Mouse (Mus musculus): ENCODE results near the gene Aldh16a1. TPM values are rescaled to one million over a fixed set of nuclear protein-coding genes. Genes with fewer than 3 reads are reported as not detected.

Gene Aldh16a1
- polyA plus RNA-seq, 1 experiment = 34.6 TPM

- Histone ChIP-seq H3K36me3 (ENCODE audit: control insufficient read depth, insufficient read depth) (no peaks in the 10 kb centered on the region), H3K79me2 (ENCODE audit: control insufficient read depth, insufficient read depth) (no peaks in the 10 kb centered on the region), H3K4me3 (ENCODE audit: insufficient read depth, poor library complexity, severe bottlenecking) (no peak overlapping the region), H3K27me3 (ENCODE audit: control insufficient read depth, insufficient read depth, insufficient read length) (no peaks in the 10 kb centered on the region), H3ac (ENCODE audit: control insufficient read depth, insufficient read length, low read depth) (no peak overlapping the region), H3K79me3 (ENCODE audit: low read depth) (no peaks in the 10 kb centered on the region)
- no peak for TF ChIP-seq MYOG (IDR thresholded peaks at IDR 0.05; ENCODE audit: control insufficient read depth, extremely low read depth, insufficient read length)
- TF ChIP-seq USF1 (IDR thresholded peaks at IDR 0.05; ENCODE audit: low read depth) = no peak
- no peak for TF ChIP-seq MAX (IDR thresholded peaks at IDR 0.05)
- no peak for TF ChIP-seq MYOD1 (IDR thresholded peaks at IDR 0.05; ENCODE audit: control insufficient read depth, insufficient read length, low read depth)
- no peak for TF ChIP-seq CEBPB (IDR thresholded peaks at IDR 0.05; ENCODE audit: low read depth)
- no peak for TF ChIP-seq FOSL1 (IDR thresholded peaks at IDR 0.05; ENCODE audit: insufficient read depth, low read length, poor library complexity, severe bottlenecking)
- no peak for TF ChIP-seq CTCF (IDR thresholded peaks at IDR 0.05; ENCODE audit: control insufficient read depth, insufficient read depth, insufficient read length)
These were observed 60.3 kb downstream of the Aldh16a1 start for GRCm38 (mm10) chr7:45094121-45094520.

- H3K4me3 ChIP-seq (ENCODE audit: insufficient read depth, poor library complexity, severe bottlenecking) = no peak overlapping the region
- no peaks in the 10 kb centered on the region for H3K36me3 ChIP-seq (ENCODE audit: control insufficient read depth, insufficient read depth)
These were observed 60.9 kb downstream of the Aldh16a1 start for GRCm38 (mm10) chr7:45093516-45093905.

GRCm38 (mm10) chr7:45092828-45093515, 61.4 kb downstream of the Aldh16a1 start:
- TF ChIP-seq CEBPB (IDR thresholded peaks at IDR 0.05; ENCODE audit: low read depth) (no peak), MYOG (IDR thresholded peaks at IDR 0.05; ENCODE audit: control insufficient read depth, extremely low read depth, insufficient read length) (no peak), MAX (IDR thresholded peaks at IDR 0.05) (no peak), CTCF (IDR thresholded peaks at IDR 0.05; ENCODE audit: control insufficient read depth, insufficient read depth, insufficient read length) (no peak)
- no peaks in the 10 kb centered on the region for H3K79me2 ChIP-seq (ENCODE audit: control insufficient read depth, insufficient read depth)
- H3K27me3 ChIP-seq (ENCODE audit: control insufficient read depth, insufficient read depth, insufficient read length) = no peaks in the 10 kb centered on the region
- no peaks in the 10 kb centered on the region for H3K36me3 ChIP-seq (ENCODE audit: control insufficient read depth, insufficient read depth)
- H3ac ChIP-seq (ENCODE audit: control insufficient read depth, insufficient read length, low read depth) = no peak overlapping the region
- no peaks in the 10 kb centered on the region for H3K79me3 ChIP-seq (ENCODE audit: low read depth)
- no peak overlapping the region for H3K4me3 ChIP-seq (ENCODE audit: insufficient read depth, poor library complexity, severe bottlenecking)

More at GRCm38 (mm10) chr7:45093516-45093905, 60.9 kb downstream of the Aldh16a1 start:
- TF ChIP-seq MYOD1 (IDR thresholded peaks at IDR 0.05; ENCODE audit: control insufficient read depth, insufficient read length, low read depth) (no peak), FOSL1 (IDR thresholded peaks at IDR 0.05; ENCODE audit: insufficient read depth, low read length, poor library complexity, severe bottlenecking) (no peak), CEBPB (IDR thresholded peaks at IDR 0.05; ENCODE audit: low read depth) (no peak), MAX (IDR thresholded peaks at IDR 0.05) (no peak), USF1 (IDR thresholded peaks at IDR 0.05; ENCODE audit: low read depth) (no peak), MYOG (IDR thresholded peaks at IDR 0.05; ENCODE audit: control insufficient read depth, extremely low read depth, insufficient read length) (no peak), CTCF (IDR thresholded peaks at IDR 0.05; ENCODE audit: control insufficient read depth, insufficient read depth, insufficient read length) (no peak)
- no peak overlapping the region for H3ac ChIP-seq (ENCODE audit: control insufficient read depth, insufficient read length, low read depth)
- no peaks in the 10 kb centered on the region for H3K79me3 ChIP-seq (ENCODE audit: low read depth)
- H3K79me2 ChIP-seq (ENCODE audit: control insufficient read depth, insufficient read depth) = no peaks in the 10 kb centered on the region
- no peaks in the 10 kb centered on the region for H3K27me3 ChIP-seq (ENCODE audit: control insufficient read depth, insufficient read depth, insufficient read length)

- H3ac ChIP-seq (ENCODE audit: control insufficient read depth, insufficient read length, low read depth) = peak within 1 kb of the TSS; percentile 41
- no peaks in the 10 kb centered on the region for H3K36me3 ChIP-seq (ENCODE audit: control insufficient read depth, insufficient read depth)
- H3K4me3 ChIP-seq (ENCODE audit: insufficient read depth, poor library complexity, severe bottlenecking) = peak within 1 kb of the TSS; percentile 14
- no peaks in the 10 kb centered on the region for H3K79me2 ChIP-seq (ENCODE audit: control insufficient read depth, insufficient read depth)
- no peak for TF ChIP-seq CEBPB (IDR thresholded peaks at IDR 0.05; ENCODE audit: low read depth)
- TF ChIP-seq MYOD1 (IDR thresholded peaks at IDR 0.05; ENCODE audit: control insufficient read depth, insufficient read length, low read depth) = no peak
- no peak for TF ChIP-seq MAX (IDR thresholded peaks at IDR 0.05)
- TF ChIP-seq USF1 (IDR thresholded peaks at IDR 0.05; ENCODE audit: low read depth) = no peak
- no peak for TF ChIP-seq MYOG (IDR thresholded peaks at IDR 0.05; ENCODE audit: control insufficient read depth, extremely low read depth, insufficient read length)
- TF ChIP-seq FOSL1 (IDR thresholded peaks at IDR 0.05; ENCODE audit: insufficient read depth, low read length, poor library complexity, severe bottlenecking) = no peak
- no peak for TF ChIP-seq CTCF (IDR thresholded peaks at IDR 0.05; ENCODE audit: control insufficient read depth, insufficient read depth, insufficient read length)
- H3K79me3 ChIP-seq (ENCODE audit: low read depth) = no peaks in the 10 kb centered on the region
- H3K27me3 ChIP-seq (ENCODE audit: control insufficient read depth, insufficient read depth, insufficient read length) = no peaks in the 10 kb centered on the region
These were observed 62.3 kb downstream of the Aldh16a1 start, which contains the start of gene Rcn3 for GRCm38 (mm10) chr7:45092048-45092447. Rcn3 (minus strand) TSS chr7:45092221.

GRCm38 (mm10) chr7:45091001-45091990, 63.1 kb downstream of the Aldh16a1 start:
- Histone ChIP-seq H3K36me3 (ENCODE audit: control insufficient read depth, insufficient read depth) (no peaks in the 10 kb centered on the region), H3K4me3 (ENCODE audit: insufficient read depth, poor library complexity, severe bottlenecking) (peak overlapping the region; percentile 14), H3K27me3 (ENCODE audit: control insufficient read depth, insufficient read depth, insufficient read length) (no peaks in the 10 kb centered on the region), H3K79me3 (ENCODE audit: low read depth) (no peaks in the 10 kb centered on the region), H3K79me2 (ENCODE audit: control insufficient read depth, insufficient read depth) (no peaks in the 10 kb centered on the region), H3ac (ENCODE audit: control insufficient read depth, insufficient read length, low read depth) (peak overlapping the region; percentile 41)
- TF ChIP-seq MAX (IDR thresholded peaks at IDR 0.05) (no peak), MYOD1 (IDR thresholded peaks at IDR 0.05; ENCODE audit: control insufficient read depth, insufficient read length, low read depth) (no peak), FOSL1 (IDR thresholded peaks at IDR 0.05; ENCODE audit: insufficient read depth, low read length, poor library complexity, severe bottlenecking) (no peak), CEBPB (IDR thresholded peaks at IDR 0.05; ENCODE audit: low read depth) (no peak), CTCF (IDR thresholded peaks at IDR 0.05; ENCODE audit: control insufficient read depth, insufficient read depth, insufficient read length) (no peak), MYOG (IDR thresholded peaks at IDR 0.05; ENCODE audit: control insufficient read depth, extremely low read depth, insufficient read length) (no peak), USF1 (IDR thresholded peaks at IDR 0.05; ENCODE audit: low read depth) (no peak)

Small RNA genes within 50 kb of the gene (microRNA-seq; reads per million reads assigned to microRNA genes)
- 4.3 reads per million, percentile 50 among the genes with 10 or more reads in this experiment for gene Mir150 (ENCODE audit: borderline microRNAs expressed)
- gene Mir5121 (ENCODE audit: borderline microRNAs expressed) = 50.0 reads per million, percentile 70 among the genes with 10 or more reads in this experiment
- not detected for gene Mir7055 (ENCODE audit: borderline microRNAs expressed)

Other genes with a start within 250 kb of the Aldh16a1 start
- gene Ap2a1, start 225.1 kb downstream of the Aldh16a1 start, polyA plus RNA-seq (2012; fragmentation: generic; extraction: Trizol) = 129 TPM
- gene Tsks, start 211.4 kb downstream of the Aldh16a1 start, polyA plus RNA-seq (2012; fragmentation: generic; extraction: Trizol) = 0.04 TPM
- 5.5 TPM for gene Cpt1c, start 179.7 kb downstream of the Aldh16a1 start, polyA plus RNA-seq (2012; fragmentation: generic; extraction: Trizol)
- gene Prmt1, start 168.0 kb downstream of the Aldh16a1 start, polyA plus RNA-seq (2012; fragmentation: generic; extraction: Trizol) = 978 TPM
- gene Irf3, start 156.9 kb downstream of the Aldh16a1 start, polyA plus RNA-seq (2012; fragmentation: generic; extraction: Trizol) = 43.7 TPM
- gene Bcl2l12, start 155.9 kb downstream of the Aldh16a1 start, polyA plus RNA-seq (2012; fragmentation: generic; extraction: Trizol) = 18.1 TPM
- 58.4 TPM for gene Scaf1, start 138.2 kb downstream of the Aldh16a1 start, polyA plus RNA-seq (2012; fragmentation: generic; extraction: Trizol)
- 56.8 TPM for gene Rras, start 136.6 kb downstream of the Aldh16a1 start, polyA plus RNA-seq (2012; fragmentation: generic; extraction: Trizol)
- gene Prr12, start 101.7 kb downstream of the Aldh16a1 start, polyA plus RNA-seq (2012; fragmentation: generic; extraction: Trizol) = 14.2 TPM
- 66.6 TPM for gene Nosip, start 92.2 kb downstream of the Aldh16a1 start, polyA plus RNA-seq (2012; fragmentation: generic; extraction: Trizol)
- 14.0 TPM for gene Prrg2, start 91.9 kb downstream of the Aldh16a1 start, polyA plus RNA-seq (2012; fragmentation: generic; extraction: Trizol)
- 166 TPM for gene Rcn3, start 62.4 kb downstream of the Aldh16a1 start, polyA plus RNA-seq (2012; fragmentation: generic; extraction: Trizol)
- 30.7 TPM for gene Fcgrt, start 50.7 kb downstream of the Aldh16a1 start, polyA plus RNA-seq (2012; fragmentation: generic; extraction: Trizol)
- gene Rps11, start 30.1 kb downstream of the Aldh16a1 start, polyA plus RNA-seq (2012; fragmentation: generic; extraction: Trizol) = 3,175 TPM
- gene Rpl13a, start 25.8 kb downstream of the Aldh16a1 start, polyA plus RNA-seq (2012; fragmentation: generic; extraction: Trizol) = 6,379 TPM
- 0.95 TPM for gene Gm45713, start 18.4 kb downstream of the Aldh16a1 start, polyA plus RNA-seq (2012; fragmentation: generic; extraction: Trizol)
- gene Flt3l, start 18.2 kb downstream of the Aldh16a1 start, polyA plus RNA-seq (2012; fragmentation: generic; extraction: Trizol) = 1.6 TPM
- 129 TPM for gene Pih1d1, start 281 bp downstream of the Aldh16a1 start, polyA plus RNA-seq (2012; fragmentation: generic; extraction: Trizol)
- 0.14 TPM for gene Slc17a7, start 9.4 kb upstream of the Aldh16a1 start, polyA plus RNA-seq (2012; fragmentation: generic; extraction: Trizol)
- gene Gfy, start 25.0 kb upstream of the Aldh16a1 start, polyA plus RNA-seq (2012; fragmentation: generic; extraction: Trizol) = not detected
- not detected for gene Pth2, start 26.4 kb upstream of the Aldh16a1 start, polyA plus RNA-seq (2012; fragmentation: generic; extraction: Trizol)
- gene Ccdc155, start 50.3 kb upstream of the Aldh16a1 start, polyA plus RNA-seq (2012; fragmentation: generic; extraction: Trizol) = not detected
- gene Dkkl1, start 57.6 kb upstream of the Aldh16a1 start, polyA plus RNA-seq (2012; fragmentation: generic; extraction: Trizol) = 0.07 TPM
- gene Tead2, start 61.2 kb upstream of the Aldh16a1 start, polyA plus RNA-seq (2012; fragmentation: generic; extraction: Trizol) = 127 TPM
- 0.37 TPM for gene Cd37, start 84.5 kb upstream of the Aldh16a1 start, polyA plus RNA-seq (2012; fragmentation: generic; extraction: Trizol)
- gene Slc6a16, start 86.5 kb upstream of the Aldh16a1 start, polyA plus RNA-seq (2012; fragmentation: generic; extraction: Trizol) = not detected
- not detected for gene Slc6a21, start 122.9 kb upstream of the Aldh16a1 start, polyA plus RNA-seq (2012; fragmentation: generic; extraction: Trizol)
- 10.6 TPM for gene Trpm4, start 179.2 kb upstream of the Aldh16a1 start, polyA plus RNA-seq (2012; fragmentation: generic; extraction: Trizol)
- 0.51 TPM for gene Hrc, start 180.7 kb upstream of the Aldh16a1 start, polyA plus RNA-seq (2012; fragmentation: generic; extraction: Trizol)
- 4.8 TPM for gene Ppfia3, start 212.4 kb upstream of the Aldh16a1 start, polyA plus RNA-seq (2012; fragmentation: generic; extraction: Trizol)
- 0.94 TPM for gene Lin7b, start 216.0 kb upstream of the Aldh16a1 start, polyA plus RNA-seq (2012; fragmentation: generic; extraction: Trizol)
- gene Snrnp70, start 241.2 kb upstream of the Aldh16a1 start, polyA plus RNA-seq (2012; fragmentation: generic; extraction: Trizol) = 321 TPM

Measured in C2C12 (cell line).